Mouse (Mus musculus) hindbrain, embryonic 11.5 days (tissue): ENCODE measurements around the gene E030025P04Rik. TPM values are rescaled to one million over a fixed set of nuclear protein-coding genes. Genes with fewer than 3 reads are reported as not detected.

Experiments
- ATAC-seq: fragments of 200-750 bp; cut with Nextera tagmentation; 2 replicates; pipeline ENCODE4 v1.8.0; 2017; ENCODE audit warnings: mild to moderate bottlenecking, moderate TSS enrichment, moderate library complexity; ENCODE audit not compliant: low FRiP score
- DNase-seq: peaks from one replicate; pipeline ENCODE4 v3.0.0-alpha.2; 2015; ENCODE audit warnings: low spot score
- H3K27ac ChIP-seq: fragments of 300-500 bp; sonication (generic); 2 replicates; pipeline ENCODE4 v1.5.1; 2014; ENCODE audit warnings: mild to moderate bottlenecking, low read depth, low read length
- H3K27me3 ChIP-seq: fragments of 300-500 bp; sonication (generic); 2 replicates; pipeline ENCODE4 v1.6.1; 2014; ENCODE audit warnings: mild to moderate bottlenecking, low read length, moderate library complexity, mixed read lengths; ENCODE audit not compliant: control insufficient read depth, insufficient read depth
- H3K36me3 ChIP-seq: fragments of 300-500 bp; sonication (generic); 2 replicates; pipeline ENCODE4 v1.6.1; 2014; ENCODE audit warnings: mild to moderate bottlenecking, low read length, moderate library complexity, mixed read lengths; ENCODE audit not compliant: control insufficient read depth, insufficient read depth
- H3K4me1 ChIP-seq: fragments of 300-500 bp; sonication (generic); replicated peaks from 2 replicates; pipeline ENCODE4 v1.6.1; 2014; ENCODE audit warnings: low read length, mixed read lengths; ENCODE audit not compliant: control insufficient read depth, insufficient read depth
- H3K4me2 ChIP-seq: fragments of 300-500 bp; sonication (generic); replicated peaks from 2 replicates; pipeline ENCODE4 v1.6.1; 2014; ENCODE audit warnings: mild to moderate bottlenecking, low read depth, low read length
- H3K4me3 ChIP-seq: fragments of 300-500 bp; sonication (generic); 2 replicates; pipeline ENCODE4 v1.5.1; 2014; ENCODE audit warnings: low read depth, low read length
- H3K9ac ChIP-seq: fragments of 300-500 bp; sonication (generic); 2 replicates; pipeline ENCODE4 v1.6.1; 2014; ENCODE audit warnings: low read depth, low read length
- H3K9me3 ChIP-seq: fragments of 300-500 bp; sonication (generic); 2 replicates; pipeline ENCODE4 v1.6.1; 2016; ENCODE audit warnings: low read length; ENCODE audit not compliant: control insufficient read depth
- WGBS: fragments of 180-500 bp; shearing (Covaris S2); extraction: QIAGEN DNeasy Blood & Tissue Kit; methylation state at CpG from one replicate; pipeline ENCODE4 v1.1.7; 2014; 5-methylcytosine and 5-hydroxymethylcytosine counted together
- polyA plus RNA-seq: library from polyadenylated mRNA; unstranded; fragments of >200 nt; fragmentation: Nextera tagmentation; extraction: Ambion mirVana; gene quantifications from 2 replicates; pipeline ENCODE4 v1.2.1, GENCODE M21; 2014

The E030025P04Rik gene
- polyA plus RNA-seq = 0.15 TPM in 1 of 2 replicates, not detected in the other

GRCm38 (mm10) chr11:109144236-109144635, at the start of gene E030025P04Rik:
TSS of gene E030025P04Rik (minus strand) at chr11:109144369.
- ATAC-seq = no peak
- 86% methylated on average over 4 of the region's 4 CpGs for WGBS

GRCm38 (mm10) chr11:109192673-109193557, 48.7 kb upstream of the E030025P04Rik start:
- H3K27ac ChIP-seq = no peak overlapping the region
- H3K36me3 ChIP-seq = no peaks in the 10 kb centered on the region
- no peaks in the 10 kb centered on the region; the same call in 1 of the 2 replicates for H3K4me1 ChIP-seq
- H3K9me3 ChIP-seq = no peaks in the 10 kb centered on the region
- no peak overlapping the region for H3K9ac ChIP-seq
- ATAC-seq = peak; percentile 79
- 28% methylated on average over 15 of the region's 15 CpGs for whole genome bisulfite sequencing
- H3K27me3 ChIP-seq = no peaks in the 10 kb centered on the region
- DNase-seq = peak; percentile 92
- no peak overlapping the region for H3K4me3 ChIP-seq
- no peak overlapping the region for H3K4me2 ChIP-seq

More at GRCm38 (mm10) chr11:109144236-109144635, at the start of gene E030025P04Rik:
- no peak within 1 kb of the TSS for H3K27ac ChIP-seq
- no peak for DNase-seq
- H3K27me3 ChIP-seq = no peaks in the 10 kb centered on the region
- no peak within 1 kb of the TSS for H3K4me3 ChIP-seq
- H3K9me3 ChIP-seq = no peaks in the 10 kb centered on the region
- H3K4me2 ChIP-seq = no peak within 1 kb of the TSS
- H3K9ac ChIP-seq = no peak within 1 kb of the TSS
- H3K4me1 ChIP-seq = no peaks in the 10 kb centered on the region
- H3K36me3 ChIP-seq = no peaks in the 10 kb centered on the region

- no peaks in the 10 kb centered on the region for H3K36me3 ChIP-seq
- H3K4me3 ChIP-seq = no peak overlapping the region
- H3K27ac ChIP-seq = no peak overlapping the region
- 92% methylated on average over 5 of the region's 5 CpGs for WGBS
- no peaks in the 10 kb centered on the region for H3K9me3 ChIP-seq
- DNase-seq (no peak), ATAC-seq (no peak)
- no peaks in the 10 kb centered on the region for H3K27me3 ChIP-seq
- H3K4me2 ChIP-seq = no peak overlapping the region
- H3K4me1 ChIP-seq = no peaks in the 10 kb centered on the region; the same call in 1 of the 2 replicates
- no peak overlapping the region for H3K9ac ChIP-seq
These were observed 44.1 kb upstream of the E030025P04Rik start for GRCm38 (mm10) chr11:109188235-109188634.

- Histone ChIP-seq H3K36me3 (no peaks in the 10 kb centered on the region), H3K4me2 (no peak overlapping the region), H3K9me3 (no peaks in the 10 kb centered on the region), H3K4me3 (no peak overlapping the region), H3K27me3 (no peaks in the 10 kb centered on the region), H3K4me1 (no peaks in the 10 kb centered on the region; the same call in 1 of the 2 replicates), H3K9ac (no peak overlapping the region), H3K27ac (no peak overlapping the region)
- WGBS = 87% methylated on average over 6 of the region's 6 CpGs
- DNase-seq (no peak), ATAC-seq (no peak)
These were observed 43.5 kb upstream of the E030025P04Rik start for GRCm38 (mm10) chr11:109187631-109188184.

GRCm38 (mm10) chr11:109181118-109181517, 36.9 kb upstream of the E030025P04Rik start:
- no peak for ATAC-seq
- no peak for DNase-seq
- no peak overlapping the region for H3K4me2 ChIP-seq
- WGBS = 70% methylated on average over 7 of the region's 7 CpGs
- H3K4me3 ChIP-seq = no peak overlapping the region
- no peaks in the 10 kb centered on the region for H3K9me3 ChIP-seq
- H3K4me1 ChIP-seq = no peaks in the 10 kb centered on the region
- no peaks in the 10 kb centered on the region for H3K36me3 ChIP-seq
- no peak overlapping the region for H3K9ac ChIP-seq
- no peaks in the 10 kb centered on the region for H3K27me3 ChIP-seq
- no peak overlapping the region for H3K27ac ChIP-seq

- ATAC-seq = no peak
- Histone ChIP-seq H3K27me3 (no peaks in the 10 kb centered on the region), H3K4me3 (no peak overlapping the region), H3K27ac (no peak overlapping the region), H3K36me3 (no peaks in the 10 kb centered on the region), H3K4me2 (no peak overlapping the region), H3K4me1 (no peaks in the 10 kb centered on the region), H3K9ac (no peak overlapping the region), H3K9me3 (no peaks in the 10 kb centered on the region)
- DNase-seq = no peak
- 91% methylated on average over 11 of the region's 11 CpGs for WGBS
These were observed 36.1 kb upstream of the E030025P04Rik start for GRCm38 (mm10) chr11:109180290-109180689.

- no peaks in the 10 kb centered on the region for H3K36me3 ChIP-seq
- no peak overlapping the region for H3K4me3 ChIP-seq
- 44% methylated on average over 8 of the region's 8 CpGs for WGBS
- no peaks in the 10 kb centered on the region for H3K27me3 ChIP-seq
- ATAC-seq = no peak
- H3K4me1 ChIP-seq = no peaks in the 10 kb centered on the region
- no peak overlapping the region for H3K9ac ChIP-seq
- DNase-seq = peak; percentile 47
- no peaks in the 10 kb centered on the region for H3K9me3 ChIP-seq
- H3K4me2 ChIP-seq = no peak overlapping the region
- H3K27ac ChIP-seq = no peak overlapping the region
These were observed 34.8 kb upstream of the E030025P04Rik start for GRCm38 (mm10) chr11:109178788-109179518.

- Histone ChIP-seq H3K4me3 (no peak overlapping the region), H3K27me3 (no peaks in the 10 kb centered on the region), H3K4me2 (no peak overlapping the region), H3K27ac (no peak overlapping the region), H3K9ac (no peak overlapping the region), H3K9me3 (no peaks in the 10 kb centered on the region), H3K4me1 (no peaks in the 10 kb centered on the region), H3K36me3 (no peaks in the 10 kb centered on the region)
- DNase-seq (no peak), ATAC-seq (no peak)
- WGBS = 89% methylated on average over 8 of the region's 8 CpGs
These were observed 31.3 kb upstream of the E030025P04Rik start for GRCm38 (mm10) chr11:109175376-109175969.
